In the genomic region with DNA sequence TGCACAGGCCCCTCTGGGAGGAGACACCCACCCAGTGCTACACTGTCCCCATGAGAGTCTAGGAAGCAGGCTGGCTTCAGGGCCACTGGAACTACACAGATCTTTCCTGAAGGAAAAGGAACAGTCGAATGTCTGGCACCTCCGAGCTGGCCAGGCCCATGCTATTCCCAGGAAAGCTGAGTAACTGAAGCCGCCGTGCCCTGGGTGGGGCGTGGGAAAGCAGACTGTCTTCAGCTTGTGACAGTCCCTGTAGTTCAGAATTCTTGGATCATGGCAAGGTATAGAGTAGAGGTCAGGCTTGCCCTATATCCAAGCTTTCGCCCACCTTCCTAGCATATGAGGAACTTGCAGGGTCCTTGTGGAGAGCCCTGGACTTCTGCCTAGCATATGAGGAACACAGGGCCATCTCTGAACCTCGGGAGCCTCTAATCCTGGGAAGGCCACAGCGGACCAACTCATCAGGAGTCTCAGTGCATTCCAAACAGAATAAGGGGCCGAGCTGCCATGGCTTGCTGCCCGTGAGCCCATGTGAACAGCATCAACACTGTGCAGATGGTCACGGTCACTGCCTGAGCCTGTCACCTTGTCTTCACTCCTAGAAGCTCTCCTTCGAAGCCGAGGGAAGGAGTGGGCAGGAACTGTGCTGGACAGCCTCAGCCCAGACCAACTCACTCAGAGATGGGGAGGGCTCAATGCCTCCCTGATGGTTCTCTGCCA, we compare ENCODE assay signal across 14 mouse cellular contexts. TPM values are rescaled to one million over a fixed set of nuclear protein-coding genes. Genes with fewer than 3 reads are reported as not detected.
DNase-seq lines count a peak whose midpoint lies in the region; ATAC-seq and TF ChIP-seq lines count a peak whose summit lies in the region.
"Had no signal": no experiment of that assay in that cellular context is flagged by ENCODE, and none has a peak within 500 bp of the region (broad histone marks: within the 10 kb centered on the region; RNA-seq: fewer than 3 reads in every experiment).

No protein-coding gene starts in this region.

- H3K9ac ChIP-seq in forebrain, postnatal 0 days, result no peak overlapping the region
- no peak overlapping the region for H3K9ac ChIP-seq in forebrain, embryonic 14.5 days (ENCODE audit: low read length)
- no peak overlapping the region for H3K9ac ChIP-seq in kidney, embryonic 16.5 days (replicated peaks; ENCODE audit: low read length)
- no peak overlapping the region; the same call in 1 of the 2 replicates for H3K9ac ChIP-seq in limb, embryonic 13.5 days
- H3K9ac ChIP-seq: liver, postnatal 0 days; midbrain, embryonic 15.5 days had no signal

- no peak for TF ChIP-seq CTCF in forebrain, postnatal 0 days (IDR thresholded peaks at IDR 0.05; ENCODE audit: low read depth)

- H3K4me2 ChIP-seq in forebrain, postnatal 0 days (ENCODE audit: low read depth), result no peak overlapping the region
- H3K4me2 ChIP-seq in forebrain, embryonic 14.5 days (ENCODE audit: low read length), result no peak overlapping the region
- no peak overlapping the region for H3K4me2 ChIP-seq in kidney, embryonic 16.5 days (replicated peaks; ENCODE audit: low read depth, low read length)
- H3K4me2 ChIP-seq in limb, embryonic 13.5 days (replicated peaks), result no peak overlapping the region
- H3K4me2 ChIP-seq: midbrain, embryonic 15.5 days had no signal

- no peak overlapping the region for H3K27ac ChIP-seq in forebrain, postnatal 0 days (ENCODE audit: low read depth, low read length)
- H3K27ac ChIP-seq in forebrain, embryonic 14.5 days (ENCODE audit: low read depth, low read length), result no peak overlapping the region
- H3K27ac ChIP-seq in kidney, embryonic 16.5 days (ENCODE audit: low read length), result no peak overlapping the region
- peak overlapping the region; percentile 83 for H3K27ac ChIP-seq in limb, embryonic 13.5 days
- H3K27ac ChIP-seq: midbrain, embryonic 15.5 days had no signal

- H3K9me3 ChIP-seq in forebrain, postnatal 0 days (ENCODE audit: low read length), result no peaks in the 10 kb centered on the region
- H3K9me3 ChIP-seq in forebrain, embryonic 14.5 days (replicated peaks; ENCODE audit: control insufficient read depth, low read length), result no peaks in the 10 kb centered on the region
- H3K9me3 ChIP-seq in kidney, embryonic 16.5 days (ENCODE audit: low read length), result no peaks in the 10 kb centered on the region
- no peaks in the 10 kb centered on the region for H3K9me3 ChIP-seq in limb, embryonic 13.5 days
- H3K9me3 ChIP-seq: midbrain, embryonic 15.5 days had no signal

- H3K36me3 ChIP-seq in forebrain, postnatal 0 days (ENCODE audit: insufficient read depth), result peaks cover 36% of the 10 kb centered on the region
- peaks cover 43% of the 10 kb centered on the region for H3K36me3 ChIP-seq in forebrain, embryonic 14.5 days (ENCODE audit: control insufficient read depth, insufficient read depth, low read length)
- peaks cover 46% of the 10 kb centered on the region for H3K36me3 ChIP-seq in kidney, embryonic 16.5 days (ENCODE audit: insufficient read depth, low read length)
- H3K36me3 ChIP-seq in limb, embryonic 13.5 days, result peaks cover 55% of the 10 kb centered on the region

- H3K27me3 ChIP-seq in forebrain, postnatal 0 days (ENCODE audit: insufficient read depth, low read length), result no peaks in the 10 kb centered on the region
- no peaks in the 10 kb centered on the region for H3K27me3 ChIP-seq in forebrain, embryonic 14.5 days (replicated peaks; ENCODE audit: control insufficient read depth, insufficient read depth, low read length)
- H3K27me3 ChIP-seq in kidney, embryonic 16.5 days (ENCODE audit: insufficient read depth, low read length), result no peaks in the 10 kb centered on the region
- H3K27me3 ChIP-seq in limb, embryonic 13.5 days, result no peaks in the 10 kb centered on the region
- H3K27me3 ChIP-seq: midbrain, embryonic 15.5 days had no signal

- H3K4me1 ChIP-seq in forebrain, postnatal 0 days (ENCODE audit: insufficient read depth), result no peaks in the 10 kb centered on the region
- H3K4me1 ChIP-seq in forebrain, embryonic 14.5 days (ENCODE audit: control insufficient read depth, insufficient read depth, low read length), result no peaks in the 10 kb centered on the region
- H3K4me1 ChIP-seq in kidney, embryonic 16.5 days (ENCODE audit: insufficient read depth, low read length), result no peaks in the 10 kb centered on the region
- H3K4me1 ChIP-seq in limb, embryonic 13.5 days, result peaks cover 68% of the 10 kb centered on the region
- H3K4me1 ChIP-seq: midbrain, embryonic 15.5 days had no signal

- DNase-seq in forebrain, postnatal 0 days, result no peak
- no peak for DNase-seq in forebrain, embryonic 14.5 days (ENCODE audit: low spot score)
- no peak for DNase-seq in kidney, postnatal 10 days
- peak; percentile 68 to 79 for DNase-seq in cerebellum, postnatal 25 days
- no peak for DNase-seq in right cerebral cortex, postnatal 14 days
- DNase-seq in right cerebral cortex, postnatal 36 days (ENCODE audit: low spot score in 2 of 2), result no peak
- DNase-seq: adrenal gland, postnatal 14 days; heart, postnatal 10 days; liver, postnatal 0 days; lung, postnatal 4 days; retina, postnatal 1 day had no signal

- H3K4me3 ChIP-seq in forebrain, postnatal 0 days (ENCODE audit: low read depth, low read length), result no peak overlapping the region
- no peak overlapping the region for H3K4me3 ChIP-seq in forebrain, embryonic 14.5 days (ENCODE audit: low read depth, low read length)
- no peak overlapping the region for H3K4me3 ChIP-seq in kidney, embryonic 16.5 days (ENCODE audit: low read length)
- no peak overlapping the region for H3K4me3 ChIP-seq in limb, embryonic 13.5 days
- H3K4me3 ChIP-seq: midbrain, embryonic 15.5 days had no signal

- ATAC-seq in forebrain, postnatal 0 days, result 0 out of 2 replicates have a peak, but pooled peaks have one; percentile 16
- ATAC-seq in forebrain, embryonic 14.5 days, result no peak
- ATAC-seq in kidney, embryonic 16.5 days (ENCODE audit: low FRiP score, low TSS enrichment), result 0 out of 2 replicates have a peak, but pooled peaks have one; percentile 44
- ATAC-seq in limb, embryonic 13.5 days (ENCODE audit: low FRiP score, low read depth), result no peak
- ATAC-seq: liver, postnatal 0 days; midbrain, embryonic 15.5 days had no signal

- 88% methylated on average over 13 of the region's 13 CpGs for WGBS in forebrain, postnatal 0 days
- WGBS in forebrain, embryonic 14.5 days, result 90% methylated on average over 13 of the region's 13 CpGs
- 69% methylated on average over 13 of the region's 13 CpGs for WGBS in kidney, embryonic 16.5 days
- WGBS in limb, embryonic 13.5 days, result 58% methylated on average over 13 of the region's 13 CpGs

RNA-seq across cellular contexts. Expression of gene Pqlc2, which starts 44.6 kb away (rescaled TPM):
- total RNA-seq in forebrain, postnatal 0 days (2014; rRNA removed), result 14.2 and 15.3 TPM in 2 replicates
- 10.0 and 12.1 TPM in 2 replicates for polyA plus RNA-seq in forebrain, postnatal 0 days (2015; fragmentation: Nextera tagmentation; extraction: Ambion mirVana)
- polyA plus RNA-seq in forebrain, embryonic 14.5 days (2014; fragmentation: Nextera tagmentation; extraction: Ambion mirVana), result 8.9 and 10.5 TPM in 2 replicates
- 16.9 and 17.6 TPM in 2 replicates for polyA plus RNA-seq in kidney, embryonic 16.5 days (2015; fragmentation: Nextera tagmentation; extraction: Ambion mirVana)
- 16.9 and 18.0 TPM in 2 replicates for polyA plus RNA-seq in limb, embryonic 13.5 days (2015; fragmentation: Nextera tagmentation; extraction: Ambion mirVana)

RNA-seq across cellular contexts. Expression of gene Akr7a5, which starts 44.6 kb away (rescaled TPM):
- 41.1 and 49.7 TPM in 2 replicates for total RNA-seq in forebrain, postnatal 0 days (2014; rRNA removed)
- 58.1 and 60.6 TPM in 2 replicates for polyA plus RNA-seq in forebrain, postnatal 0 days (2015; fragmentation: Nextera tagmentation; extraction: Ambion mirVana)
- polyA plus RNA-seq in forebrain, embryonic 14.5 days (2014; fragmentation: Nextera tagmentation; extraction: Ambion mirVana), result 56.6 and 59.4 TPM in 2 replicates
- 201 and 210 TPM in 2 replicates for polyA plus RNA-seq in kidney, embryonic 16.5 days (2015; fragmentation: Nextera tagmentation; extraction: Ambion mirVana)
- 120 and 124 TPM in 2 replicates for polyA plus RNA-seq in limb, embryonic 13.5 days (2015; fragmentation: Nextera tagmentation; extraction: Ambion mirVana)

Comparison
In these comparisons a context has a peak if more than half of its experiments do, and no peak if none do; other contexts are left out.
1. ATAC-seq: peak in forebrain, postnatal 0 days (single experiment) and kidney, embryonic 16.5 days (single experiment); none in forebrain, embryonic 14.5 days (single experiment) and limb, embryonic 13.5 days (single experiment).
2. DNase-seq: peak in cerebellum, postnatal 25 days (2 of 2); none in forebrain, postnatal 0 days (single experiment), forebrain, embryonic 14.5 days (single experiment), kidney, postnatal 10 days (single experiment), right cerebral cortex, postnatal 14 days (single experiment) and right cerebral cortex, postnatal 36 days (0 of 2).